Mouse (Mus musculus): ENCODE measurements around the gene Ebf1. TPM values are rescaled to one million over a fixed set of nuclear protein-coding genes. Genes with fewer than 3 reads are reported as not detected.

The Ebf1 gene
- total and polyA plus RNA-seq, 2 experiments from 2014 or later: 27.1 to 30.0 TPM

- ATAC-seq (ENCODE audit: low FRiP score): no peak
- WGBS: 82% methylated on average over 1 of the region's 1 CpGs
These were observed 256.8 kb downstream of the Ebf1 start for GRCm38 (mm10) chr11:44873876-44874275.

GRCm38 (mm10) chr11:44875171-44875570 lies 258.1 kb downstream of the Ebf1 start:
- DNase-seq (ENCODE audit: low spot score): peak; percentile 22
- no peak overlapping the region for H3K27ac ChIP-seq (ENCODE audit: low read depth, low read length)
- 67% methylated on average over 3 of the region's 3 CpGs for WGBS
- ATAC-seq (ENCODE audit: low FRiP score): no peak
- H3K9me3 ChIP-seq (ENCODE audit: low read length): no peaks in the 10 kb centered on the region
- no peaks in the 10 kb centered on the region for H3K36me3 ChIP-seq (ENCODE audit: insufficient read depth, low read length)
- H3K9ac ChIP-seq (replicated peaks; ENCODE audit: low read length, poor library complexity, severe bottlenecking): no peak overlapping the region
- no peaks in the 10 kb centered on the region for H3K27me3 ChIP-seq (ENCODE audit: insufficient read depth, low read length)
- H3K4me2 ChIP-seq (ENCODE audit: low read depth, low read length, poor library complexity, severe bottlenecking): no peak overlapping the region
- no peaks in the 10 kb centered on the region for H3K4me1 ChIP-seq (ENCODE audit: insufficient read depth, low read length)
- TF ChIP-seq CTCF (IDR thresholded peaks at IDR 0.05): no peak
- no peak overlapping the region for H3K4me3 ChIP-seq (ENCODE audit: low read depth, low read length)

More at GRCm38 (mm10) chr11:44873876-44874275, 256.8 kb downstream of the Ebf1 start:
- Histone ChIP-seq H3K27ac (ENCODE audit: low read depth, low read length) (no peak overlapping the region), H3K9me3 (ENCODE audit: low read length) (no peaks in the 10 kb centered on the region), H3K4me1 (ENCODE audit: insufficient read depth, low read length) (no peaks in the 10 kb centered on the region), H3K4me3 (ENCODE audit: low read depth, low read length) (no peak overlapping the region), H3K27me3 (ENCODE audit: insufficient read depth, low read length) (no peaks in the 10 kb centered on the region), H3K9ac (replicated peaks; ENCODE audit: low read length, poor library complexity, severe bottlenecking) (no peak overlapping the region), H3K4me2 (ENCODE audit: low read depth, low read length, poor library complexity, severe bottlenecking) (no peak overlapping the region), H3K36me3 (ENCODE audit: insufficient read depth, low read length) (no peaks in the 10 kb centered on the region)
- DNase-seq (ENCODE audit: low spot score): no peak
- TF ChIP-seq CTCF (IDR thresholded peaks at IDR 0.05): no peak

- ATAC-seq (ENCODE audit: low FRiP score): no peak
- no peak overlapping the region for H3K4me3 ChIP-seq (ENCODE audit: low read depth, low read length)
- no peak for TF ChIP-seq CTCF (IDR thresholded peaks at IDR 0.05)
- H3K27ac ChIP-seq (ENCODE audit: low read depth, low read length): no peak overlapping the region
- WGBS: 85% methylated on average over 9 of the region's 9 CpGs
- DNase-seq (ENCODE audit: low spot score): no peak
- no peak overlapping the region for H3K9ac ChIP-seq (replicated peaks; ENCODE audit: low read length, poor library complexity, severe bottlenecking)
- H3K4me2 ChIP-seq (ENCODE audit: low read depth, low read length, poor library complexity, severe bottlenecking): no peak overlapping the region
- H3K9me3 ChIP-seq (ENCODE audit: low read length): no peaks in the 10 kb centered on the region
- no peaks in the 10 kb centered on the region for H3K36me3 ChIP-seq (ENCODE audit: insufficient read depth, low read length)
- H3K27me3 ChIP-seq (ENCODE audit: insufficient read depth, low read length): no peaks in the 10 kb centered on the region
- H3K4me1 ChIP-seq (ENCODE audit: insufficient read depth, low read length): no peaks in the 10 kb centered on the region
These were observed 264.1 kb downstream of the Ebf1 start for GRCm38 (mm10) chr11:44881056-44881683.

DNA sequence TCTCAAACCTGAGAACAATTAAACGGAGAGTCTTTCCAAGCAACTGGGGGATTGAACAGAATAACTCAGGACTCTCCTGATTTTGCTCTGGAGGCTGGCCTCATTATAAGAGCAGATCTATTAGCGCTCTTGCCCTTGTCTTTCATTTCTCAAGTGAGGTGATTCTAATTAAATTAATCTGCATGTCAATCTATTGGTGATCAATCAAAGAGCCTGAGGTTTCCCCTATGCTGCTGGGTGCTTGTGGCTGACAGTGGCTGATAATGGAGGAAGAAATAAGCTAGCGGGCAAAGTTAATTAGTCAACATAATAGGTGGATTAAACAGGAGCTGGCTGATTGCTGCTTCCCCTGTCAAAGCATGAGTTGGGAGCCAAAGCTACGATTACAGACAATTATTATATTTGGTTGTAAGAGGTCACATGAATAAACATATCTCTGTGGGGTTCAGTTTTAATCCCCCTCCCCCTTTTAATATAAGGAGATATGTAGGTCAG lies 265.4 kb downstream of the Ebf1 start:
- Histone ChIP-seq H3K36me3 (ENCODE audit: insufficient read depth, low read length) (no peaks in the 10 kb centered on the region), H3K9ac (replicated peaks; ENCODE audit: low read length, poor library complexity, severe bottlenecking) (no peak overlapping the region), H3K4me2 (ENCODE audit: low read depth, low read length, poor library complexity, severe bottlenecking) (no peak overlapping the region), H3K27me3 (ENCODE audit: insufficient read depth, low read length) (no peaks in the 10 kb centered on the region), H3K4me1 (ENCODE audit: insufficient read depth, low read length) (no peaks in the 10 kb centered on the region), H3K27ac (ENCODE audit: low read depth, low read length) (no peak overlapping the region), H3K9me3 (ENCODE audit: low read length) (no peaks in the 10 kb centered on the region), H3K4me3 (ENCODE audit: low read depth, low read length) (no peak overlapping the region)
- TF ChIP-seq CTCF (IDR thresholded peaks at IDR 0.05): no peak
- DNase-seq (ENCODE audit: low spot score) (no peak), ATAC-seq (ENCODE audit: low FRiP score) (no peak)
- 39% methylated on average over 4 of the region's 4 CpGs for WGBS

DNA sequence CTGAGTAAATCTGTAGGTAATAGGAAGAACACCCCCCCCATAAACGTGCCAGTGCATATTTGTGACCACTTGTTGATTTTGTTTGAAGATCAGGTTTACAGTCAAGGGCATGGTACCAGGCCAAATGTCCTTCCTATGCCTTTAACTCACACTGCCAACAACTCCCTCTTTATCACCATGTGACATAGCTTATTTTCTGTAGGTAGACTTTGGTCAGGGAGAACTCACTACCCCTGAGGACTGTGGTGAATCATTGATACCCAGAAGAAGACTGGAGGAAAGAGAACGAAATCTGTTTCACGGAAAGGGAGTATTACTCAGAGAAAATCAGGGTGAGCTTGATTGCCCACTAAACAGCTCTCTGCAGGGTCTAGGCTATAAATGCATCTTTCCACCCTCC lies 267.2 kb downstream of the Ebf1 start:
- ATAC-seq (ENCODE audit: low FRiP score) (no peak), DNase-seq (ENCODE audit: low spot score) (no peak)
- Histone ChIP-seq H3K4me3 (ENCODE audit: low read depth, low read length) (no peak overlapping the region), H3K4me1 (ENCODE audit: insufficient read depth, low read length) (no peaks in the 10 kb centered on the region), H3K9ac (replicated peaks; ENCODE audit: low read length, poor library complexity, severe bottlenecking) (no peak overlapping the region), H3K9me3 (ENCODE audit: low read length) (no peaks in the 10 kb centered on the region), H3K27ac (ENCODE audit: low read depth, low read length) (no peak overlapping the region), H3K27me3 (ENCODE audit: insufficient read depth, low read length) (no peaks in the 10 kb centered on the region), H3K4me2 (ENCODE audit: low read depth, low read length, poor library complexity, severe bottlenecking) (no peak overlapping the region), H3K36me3 (ENCODE audit: insufficient read depth, low read length) (no peaks in the 10 kb centered on the region)
- WGBS: 80% methylated on average over 3 of the region's 3 CpGs
- TF ChIP-seq CTCF (IDR thresholded peaks at IDR 0.05): no peak

DNA sequence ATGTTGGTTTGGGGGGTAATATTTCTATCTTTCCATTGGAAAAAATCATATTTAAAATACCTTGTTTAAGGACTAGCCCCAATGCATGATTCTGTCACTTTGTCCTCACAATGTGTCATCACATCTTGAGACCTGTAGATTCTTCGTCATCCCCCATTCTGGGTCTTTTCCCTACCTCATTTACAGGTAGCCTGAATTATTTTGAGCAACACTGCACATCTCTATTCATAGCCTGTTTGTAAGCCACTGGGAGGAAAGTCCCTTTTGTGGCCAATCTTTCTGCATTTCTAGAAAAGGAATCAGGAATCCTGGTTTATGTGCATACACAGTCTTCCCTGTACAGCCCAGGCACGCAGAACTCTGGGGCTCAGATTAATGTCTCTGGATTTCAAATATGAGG lies 269.8 kb downstream of the Ebf1 start:
- WGBS: 79% methylated on average over 2 of the region's 2 CpGs
- TF ChIP-seq CTCF (IDR thresholded peaks at IDR 0.05): no peak

More for the DNA sequence above, 269.8 kb downstream of the Ebf1 start:
- ATAC-seq (ENCODE audit: low FRiP score) (no peak), DNase-seq (ENCODE audit: low spot score) (no peak)
- no peak overlapping the region for H3K4me2 ChIP-seq (ENCODE audit: low read depth, low read length, poor library complexity, severe bottlenecking)
- no peak overlapping the region for H3K9ac ChIP-seq (replicated peaks; ENCODE audit: low read length, poor library complexity, severe bottlenecking)
- no peak overlapping the region for H3K4me3 ChIP-seq (ENCODE audit: low read depth, low read length)
- no peak overlapping the region for H3K27ac ChIP-seq (ENCODE audit: low read depth, low read length)
- H3K4me1 ChIP-seq (ENCODE audit: insufficient read depth, low read length): no peaks in the 10 kb centered on the region
- H3K27me3 ChIP-seq (ENCODE audit: insufficient read depth, low read length): no peaks in the 10 kb centered on the region
- no peaks in the 10 kb centered on the region for H3K9me3 ChIP-seq (ENCODE audit: low read length)
- H3K36me3 ChIP-seq (ENCODE audit: insufficient read depth, low read length): no peaks in the 10 kb centered on the region

Data from midbrain, postnatal 0 days (tissue).